Mouse (Mus musculus): ENCODE results near the gene Ndufaf1.
"Not testable (repeated sequence)": the region's sequence is repeated elsewhere in the genome, so short reads cannot be mapped to it uniquely, and the experiment has no call there.

Gene Ndufaf1

DNA sequence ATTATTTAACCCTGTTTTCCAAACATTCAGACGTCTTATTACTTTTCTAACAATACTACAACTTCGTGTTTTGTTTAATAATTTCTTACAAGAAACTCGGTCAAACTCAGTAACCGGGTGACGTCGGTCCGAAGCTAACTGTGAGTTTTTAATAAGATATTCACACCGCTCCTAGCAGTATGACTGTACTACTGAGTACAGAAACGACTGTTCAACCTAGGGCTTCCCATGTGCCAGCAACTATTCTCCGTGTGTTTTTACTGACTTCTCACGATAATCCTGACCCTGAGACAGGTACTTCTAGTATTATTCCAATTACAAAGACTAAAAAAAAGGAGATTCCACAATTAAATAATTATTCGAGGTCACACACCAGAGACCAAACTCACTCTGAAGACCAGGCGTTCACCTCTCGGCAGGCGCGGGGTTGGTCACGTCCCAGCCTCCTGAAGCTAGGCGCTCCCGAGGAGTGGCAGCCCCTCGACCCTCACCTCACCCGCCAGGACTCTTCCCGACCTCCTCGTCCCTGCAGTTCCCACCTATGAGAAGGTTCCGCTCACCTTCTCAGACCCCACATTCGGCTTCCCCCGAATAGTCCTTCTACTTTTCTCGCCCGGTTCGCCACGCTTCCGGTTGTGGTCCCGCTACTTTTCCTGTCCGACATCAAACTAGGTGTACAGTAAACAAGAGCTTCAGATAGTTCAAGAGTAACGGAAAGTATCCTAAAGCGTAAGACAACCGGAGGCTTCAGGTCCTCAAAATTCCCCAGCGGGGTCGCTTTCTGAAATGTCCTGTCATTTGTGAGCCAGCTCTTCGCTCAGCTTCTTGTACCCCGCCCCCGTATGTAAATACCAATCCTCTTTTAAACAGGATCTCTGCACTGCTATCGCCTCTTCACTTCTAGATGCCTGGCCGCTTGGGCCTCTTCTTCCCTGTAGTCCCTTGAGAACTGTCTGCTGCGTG lies at the start of gene Ndufaf1:
Gene Ndufaf1, minus strand, starts transcription at position 608 of the 963 bp plus-strand sequence.
- peak; percentile 77 for DNase-seq

DNA sequence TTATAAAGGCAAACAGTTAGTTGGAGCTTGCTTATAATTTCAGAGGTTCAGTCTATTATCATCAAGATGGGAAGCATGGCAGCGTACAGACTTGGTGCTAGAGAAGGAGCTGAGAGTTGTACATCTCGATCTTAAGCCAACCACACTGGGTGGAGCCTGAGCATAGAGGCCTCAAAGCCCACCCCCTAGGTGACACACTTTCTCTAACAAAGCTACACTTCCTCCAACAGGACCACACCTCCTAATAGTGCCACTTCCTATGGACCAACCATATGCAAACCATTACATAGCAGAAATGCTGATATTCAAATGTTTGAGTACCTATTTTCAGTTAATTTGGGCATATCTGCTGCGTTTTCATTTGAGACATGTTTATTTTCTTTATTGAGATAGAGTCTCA lies 47.4 kb upstream of the Ndufaf1 start:
- no peak for DNase-seq

DNA sequence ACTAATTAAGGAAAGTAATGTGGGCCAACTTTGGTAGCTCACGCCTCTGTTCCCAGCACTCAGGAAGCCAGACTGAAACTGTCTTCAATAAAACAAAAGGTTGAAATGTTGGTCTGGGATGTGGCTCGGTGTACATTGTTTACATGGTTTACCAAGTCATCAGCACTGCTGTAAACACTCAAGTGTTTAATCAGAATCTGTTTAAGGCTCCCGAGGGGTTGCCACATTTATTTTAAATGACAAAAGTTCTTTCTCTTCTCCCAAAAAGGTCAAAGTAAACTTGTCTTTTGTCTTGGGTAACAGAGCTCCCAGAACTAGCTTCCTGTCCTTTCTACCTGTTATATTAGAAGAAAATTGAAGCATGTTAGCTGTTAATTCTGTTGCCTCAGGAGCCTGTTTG lies 45.0 kb upstream of the Ndufaf1 start:
- DNase-seq = no peak

DNA sequence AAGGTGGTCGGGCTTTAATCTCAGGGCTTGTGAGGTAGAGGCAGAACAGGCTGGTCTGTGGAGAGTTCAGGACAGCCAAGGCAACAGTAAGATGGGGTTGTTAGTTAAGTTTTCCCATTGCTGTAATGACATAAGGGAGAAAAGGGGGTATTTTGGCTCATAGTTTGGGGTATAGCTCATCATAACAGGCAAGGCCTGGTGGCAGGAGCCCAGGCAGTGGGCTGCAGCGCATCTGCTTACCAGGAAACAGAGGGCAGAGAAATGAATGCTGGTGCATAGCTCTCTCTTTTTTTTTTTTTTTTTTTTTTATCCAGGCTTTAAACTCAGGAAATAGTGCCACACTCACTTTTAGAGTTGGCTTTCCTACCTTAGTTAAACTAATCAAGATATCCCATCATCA lies 40.5 kb upstream of the Ndufaf1 start:
- DNase-seq = no peak

DNA sequence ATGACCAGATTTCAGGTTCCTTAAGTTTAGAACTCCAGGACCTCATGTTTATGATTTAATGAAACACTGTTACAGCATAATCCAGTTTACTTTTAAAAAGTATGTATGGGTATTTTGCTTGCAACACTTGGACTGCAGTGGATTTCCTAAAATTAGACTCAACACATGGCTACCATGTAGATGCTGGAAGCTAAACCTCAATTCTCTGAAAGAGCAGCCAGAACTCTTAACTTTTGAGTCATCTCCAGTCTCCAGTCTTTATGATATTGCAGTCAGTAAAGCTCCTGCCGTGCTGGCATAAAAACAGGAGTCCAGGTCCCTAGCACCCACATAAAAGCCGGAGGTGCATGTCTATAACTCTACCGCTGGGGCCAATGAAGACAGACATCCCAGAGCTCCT lies 37.3 kb upstream of the Ndufaf1 start:
- no peak for DNase-seq

DNA sequence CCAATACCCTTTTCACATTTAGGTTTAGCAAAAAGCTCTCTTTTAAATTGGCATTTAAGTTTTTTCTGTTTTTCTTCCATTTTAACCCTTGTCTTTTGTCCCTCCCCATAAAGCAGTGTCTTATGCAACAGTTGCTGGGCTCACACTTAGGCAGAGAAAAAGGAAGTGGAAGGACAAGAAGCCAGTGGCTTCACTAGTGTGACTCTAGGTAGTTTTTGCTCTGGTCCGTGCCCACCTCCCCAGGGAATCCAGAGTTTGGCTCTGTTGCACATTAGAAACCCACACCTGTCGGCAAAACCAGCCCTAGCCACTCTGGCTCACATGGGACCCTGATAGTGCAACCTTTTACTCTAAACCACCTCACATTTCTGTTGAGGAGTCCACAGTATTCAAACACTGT lies 35.8 kb upstream of the Ndufaf1 start:
- no peak for DNase-seq

DNA sequence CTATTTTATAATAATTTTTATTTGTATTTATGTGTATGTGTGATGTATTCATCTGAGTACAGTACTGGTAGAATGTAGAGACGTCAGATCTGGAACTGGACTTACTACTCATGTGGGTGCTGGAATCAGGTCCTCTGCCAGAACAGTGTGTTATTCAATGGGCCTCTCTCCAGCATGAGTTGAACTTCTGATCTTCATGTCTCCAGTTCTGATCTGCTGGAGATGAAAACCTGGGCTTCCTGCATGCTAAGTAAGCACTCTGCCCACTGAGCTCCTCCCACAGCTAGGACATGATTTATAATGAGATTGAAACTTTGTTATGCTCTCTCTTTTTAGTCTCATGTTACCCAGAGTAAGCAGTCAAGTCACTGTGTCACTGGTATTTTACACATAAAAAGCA lies 33.5 kb upstream of the Ndufaf1 start:
- no peak for DNase-seq

DNA sequence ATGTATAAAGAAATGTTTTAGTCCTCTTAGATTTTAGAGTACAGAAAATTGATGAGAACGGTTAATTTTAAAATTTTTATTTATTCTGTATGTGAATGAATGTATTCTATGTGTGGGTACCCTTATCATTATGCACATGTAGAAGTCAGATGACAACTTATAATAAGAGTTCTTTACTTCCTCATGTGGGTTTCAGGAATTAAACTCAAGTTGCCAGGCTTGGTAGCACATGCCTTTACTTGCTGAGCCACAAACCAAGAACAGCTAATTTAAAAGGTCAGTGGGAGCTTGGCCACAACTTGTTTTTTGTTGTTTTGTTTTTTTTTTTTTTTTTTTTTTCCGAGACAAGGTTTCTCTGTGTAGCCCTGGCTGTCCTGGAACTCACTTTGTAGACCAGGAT lies 32.2 kb upstream of the Ndufaf1 start:
- DNase-seq = no peak

DNA sequence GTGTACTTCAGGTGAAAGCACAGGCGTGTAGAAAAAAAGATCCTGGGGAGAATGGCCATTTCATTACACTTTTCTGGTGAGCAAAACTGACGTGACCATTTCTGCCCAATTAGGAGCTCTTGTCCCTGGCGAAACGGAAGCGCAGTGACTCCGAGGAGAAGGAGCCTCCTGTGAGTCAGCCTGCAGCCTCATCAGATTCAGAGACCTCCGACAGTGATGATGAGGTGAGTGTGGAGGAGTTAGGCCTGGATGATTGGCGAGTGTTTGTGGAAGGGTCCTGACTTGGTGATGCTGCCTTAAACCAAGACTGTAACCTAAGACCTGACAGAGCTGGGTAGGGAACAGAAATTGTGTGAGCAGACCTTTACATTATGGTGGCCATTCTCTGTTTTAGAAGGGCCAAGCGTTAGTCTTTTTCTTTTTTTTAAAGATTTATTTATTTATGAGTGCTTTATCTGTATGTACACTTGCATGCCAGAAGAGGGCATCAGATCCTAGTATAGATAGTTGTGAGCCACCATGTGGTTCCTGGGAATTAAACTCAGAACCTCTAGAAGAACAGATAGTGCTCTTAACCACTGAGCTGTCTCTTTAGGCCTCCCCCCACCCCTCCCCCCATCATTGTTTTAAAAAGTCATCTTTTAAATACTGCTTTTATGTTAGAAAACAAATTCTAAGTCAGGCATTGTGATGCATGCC lies 29.5 kb upstream of the Ndufaf1 start:
- no peak for DNase-seq

DNA sequence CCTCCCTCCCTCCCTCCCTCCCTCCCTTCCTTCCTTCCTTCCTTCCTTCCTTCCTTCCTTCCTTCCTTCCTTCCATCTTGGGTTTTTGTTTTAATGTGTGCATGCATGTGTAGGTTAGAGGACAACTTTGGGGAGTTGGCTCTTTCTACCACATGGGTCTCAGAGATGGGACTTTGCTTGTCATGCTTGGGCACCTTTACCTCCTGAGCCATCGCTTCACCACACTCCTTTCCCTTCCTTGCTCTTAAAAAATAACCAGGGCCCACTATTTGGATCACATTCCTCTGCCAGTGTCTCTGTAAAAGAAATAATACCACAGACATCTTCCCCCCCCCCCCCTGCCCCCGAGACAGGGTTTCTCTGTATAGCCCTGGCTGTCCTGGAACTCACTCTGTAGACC lies 21.1 kb upstream of the Ndufaf1 start:
- no peak for DNase-seq

DNA sequence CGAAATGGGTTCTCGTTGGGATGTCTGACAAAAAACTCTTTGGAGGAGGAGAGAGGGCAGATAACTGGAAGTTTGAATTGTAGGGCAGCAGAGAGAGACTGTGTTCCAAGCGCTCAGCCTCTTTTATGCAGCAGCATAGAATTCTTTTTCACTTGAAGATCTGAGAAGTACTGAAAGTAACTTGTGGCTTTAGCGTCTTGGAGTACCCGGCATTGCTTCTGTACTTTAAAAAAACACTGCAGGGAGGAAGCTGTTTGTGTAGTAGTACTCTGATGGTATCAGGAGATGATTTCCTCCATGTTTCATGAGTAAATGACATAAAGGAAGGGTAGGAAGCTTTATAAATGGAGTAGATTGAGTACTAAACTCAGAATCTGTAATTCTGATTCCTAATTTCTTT lies 13.2 kb upstream of the Ndufaf1 start:
- DNase-seq = no peak

DNA sequence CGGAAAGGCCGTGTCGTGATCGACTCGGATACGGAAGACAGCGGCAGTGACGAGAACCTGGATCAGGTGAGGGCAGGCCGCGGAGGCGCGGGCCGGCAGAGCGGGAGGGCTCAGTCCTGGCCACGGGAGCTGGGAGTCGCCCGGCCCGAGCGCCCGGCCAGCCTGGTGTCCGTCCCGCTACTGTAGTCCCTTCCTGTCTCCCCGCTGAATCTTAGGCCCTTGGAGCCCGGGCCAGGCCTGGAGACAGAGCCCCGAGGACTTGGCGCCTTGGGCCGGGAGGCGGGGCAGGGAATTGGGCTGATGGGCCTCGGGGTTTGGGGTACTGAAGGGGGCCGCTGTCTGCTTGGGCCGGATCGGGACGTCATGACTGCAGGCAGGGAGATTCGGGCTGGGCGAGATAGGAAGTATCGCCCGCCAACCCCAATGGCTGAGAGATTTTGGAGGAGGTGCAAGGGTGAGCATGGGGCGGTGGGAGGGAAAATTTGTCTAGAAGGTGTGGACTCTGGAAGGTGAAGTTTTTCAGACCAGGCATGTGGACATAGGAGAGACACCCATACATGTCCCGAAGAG lies 12.7 kb upstream of the Ndufaf1 start:
- DNase-seq = no peak

DNA sequence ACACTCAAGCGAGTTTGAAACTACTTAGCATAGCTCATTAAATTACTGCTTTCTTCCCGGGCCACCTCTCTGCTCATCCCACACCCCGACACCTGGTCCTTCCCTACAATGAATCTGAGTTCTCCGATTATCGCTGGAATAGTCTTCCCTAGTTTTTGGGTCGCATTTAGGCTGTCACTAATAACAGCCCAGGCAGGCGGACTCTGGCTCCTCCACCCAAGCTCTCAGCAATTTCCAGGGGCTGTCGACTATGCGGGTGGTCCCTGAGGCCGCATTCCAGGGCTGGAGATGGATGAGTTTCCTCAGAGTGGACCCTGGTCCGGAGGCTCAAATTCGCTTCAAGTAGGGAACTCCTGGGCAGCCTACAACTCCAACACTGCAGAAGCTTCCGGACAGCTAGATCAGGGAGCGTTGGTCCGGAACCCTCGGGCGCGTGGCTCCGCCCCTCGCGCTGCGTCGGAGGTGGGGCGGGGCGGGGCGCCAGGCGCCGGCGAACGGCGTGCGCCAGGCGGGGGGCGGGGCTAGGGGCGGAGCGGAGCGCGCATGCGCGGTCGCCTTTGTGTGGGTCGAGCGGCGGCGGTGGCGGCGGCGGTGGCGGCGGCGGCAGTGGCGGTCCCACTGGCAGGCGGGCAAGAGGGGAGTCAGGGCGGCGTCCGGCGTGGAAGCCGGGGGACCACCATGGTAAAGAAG lies 12.0 kb upstream of the Ndufaf1 start, which contains the start of gene Rtf1:
Gene Rtf1, plus strand, starts transcription at position 544 of the 690 bp plus-strand sequence.
- peak; percentile 93 for DNase-seq

DNA sequence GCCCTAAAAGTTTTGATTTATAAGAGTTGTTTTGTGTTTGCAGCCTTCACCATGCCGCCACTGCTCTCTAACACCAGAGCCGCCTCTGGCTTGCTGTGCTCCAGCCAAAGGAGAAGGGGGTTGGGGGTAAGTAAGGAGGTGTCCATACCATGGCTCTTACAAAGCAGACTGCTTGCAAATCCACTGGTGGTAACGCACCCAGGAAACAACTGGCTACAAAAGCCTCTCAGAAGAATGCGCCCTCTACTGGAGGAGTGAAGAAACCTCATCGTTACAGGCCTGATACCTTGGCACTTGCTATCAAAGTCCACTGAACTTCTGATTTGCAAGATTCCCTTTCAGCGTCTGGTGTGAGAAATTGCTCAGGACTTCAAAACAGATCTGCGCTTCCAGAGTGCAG lies 6.4 kb upstream of the Ndufaf1 start:
- no peak for DNase-seq

DNA sequence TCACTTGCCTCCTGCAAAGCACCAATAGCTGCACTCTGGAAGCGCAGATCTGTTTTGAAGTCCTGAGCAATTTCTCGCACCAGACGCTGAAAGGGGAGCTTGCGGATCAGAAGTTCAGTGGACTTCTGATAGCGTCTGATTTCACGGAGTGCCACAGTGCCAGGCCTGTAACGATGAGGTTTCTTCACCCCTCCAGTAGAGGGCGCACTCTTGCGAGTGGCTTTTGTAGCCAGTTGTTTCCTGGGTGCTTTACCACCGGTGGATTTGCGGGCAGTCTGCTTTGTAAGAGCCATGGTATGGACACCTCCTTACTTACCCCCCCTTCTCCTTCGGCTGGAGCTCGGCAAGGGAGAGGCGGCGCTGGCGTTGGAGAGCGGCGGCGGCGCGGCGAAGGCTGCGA lies 3.1 kb upstream of the Ndufaf1 start:
- DNase-seq = not testable (repeated sequence)

DNA sequence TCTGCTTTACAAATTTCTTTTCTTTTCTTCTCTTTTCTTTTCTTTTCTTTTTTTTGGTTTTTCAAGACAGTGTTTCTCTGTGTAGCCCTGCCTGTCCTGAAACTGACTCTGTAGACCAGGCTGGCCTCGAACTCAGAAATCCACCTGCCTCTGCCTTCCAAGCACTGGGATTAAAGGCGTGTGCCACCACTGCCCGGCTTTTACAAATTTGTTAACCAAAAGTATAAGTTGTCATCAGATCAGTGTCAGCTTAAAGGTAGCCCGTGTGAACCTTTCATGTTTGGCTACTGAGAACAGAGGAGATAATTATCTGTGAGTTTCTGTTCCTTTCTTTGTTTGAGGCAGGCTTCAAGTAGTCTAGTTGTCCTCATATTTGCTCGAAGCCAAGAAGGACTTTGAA lies 18.4 kb downstream of the Ndufaf1 start:
- DNase-seq = no peak

DNA sequence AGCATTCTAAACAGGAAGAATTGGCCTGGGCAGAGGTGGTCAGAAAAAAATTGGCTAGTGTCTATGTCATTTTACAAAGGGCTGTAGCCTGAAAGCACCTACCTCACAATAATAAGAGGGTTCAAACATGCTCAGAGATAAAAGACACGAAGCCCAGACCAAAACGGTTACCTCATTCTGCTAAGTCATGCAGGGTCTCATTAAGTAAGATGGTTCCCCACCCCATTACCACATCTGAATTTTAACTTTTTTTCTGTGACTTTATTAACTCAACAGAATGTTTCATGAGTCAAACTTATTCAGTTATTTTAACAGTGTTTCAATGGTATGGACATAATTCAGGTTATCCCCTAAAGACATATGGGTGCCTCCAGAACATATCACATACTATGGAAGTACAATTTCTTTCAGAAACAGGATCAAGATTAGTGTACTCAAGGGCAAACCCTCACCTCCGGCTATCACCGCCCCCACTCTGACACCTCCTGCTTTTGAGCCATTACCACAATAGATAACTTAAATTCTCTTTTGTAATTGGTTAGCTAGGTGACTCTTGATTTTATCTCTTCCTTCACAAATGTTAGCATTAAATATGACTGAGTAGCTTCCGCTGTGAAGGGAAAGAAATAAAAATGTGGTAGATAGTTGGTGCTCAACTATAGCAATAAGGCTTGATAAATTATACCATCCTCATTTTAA lies 21.3 kb downstream of the Ndufaf1 start:
- no peak for DNase-seq

DNA sequence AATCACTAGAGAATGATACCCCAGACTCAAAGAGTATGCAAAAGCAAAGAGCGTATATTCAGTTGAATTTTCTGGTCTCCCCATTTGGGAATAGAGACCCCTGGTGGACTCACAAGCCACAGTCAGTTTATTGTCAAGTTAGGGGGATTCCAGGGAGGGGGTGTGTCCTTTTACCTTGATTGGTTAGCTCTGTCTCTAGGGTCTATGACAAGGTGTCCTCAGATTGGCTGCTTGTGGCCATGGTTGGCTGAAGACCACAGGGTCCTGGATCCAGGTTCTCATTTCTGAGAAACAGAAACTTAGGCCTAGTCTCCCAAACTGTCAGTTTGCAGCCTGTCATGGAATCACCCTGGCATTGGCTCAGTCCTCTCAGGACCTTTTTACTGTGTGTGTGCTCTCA lies 25.8 kb downstream of the Ndufaf1 start:
- DNase-seq = no peak

DNA sequence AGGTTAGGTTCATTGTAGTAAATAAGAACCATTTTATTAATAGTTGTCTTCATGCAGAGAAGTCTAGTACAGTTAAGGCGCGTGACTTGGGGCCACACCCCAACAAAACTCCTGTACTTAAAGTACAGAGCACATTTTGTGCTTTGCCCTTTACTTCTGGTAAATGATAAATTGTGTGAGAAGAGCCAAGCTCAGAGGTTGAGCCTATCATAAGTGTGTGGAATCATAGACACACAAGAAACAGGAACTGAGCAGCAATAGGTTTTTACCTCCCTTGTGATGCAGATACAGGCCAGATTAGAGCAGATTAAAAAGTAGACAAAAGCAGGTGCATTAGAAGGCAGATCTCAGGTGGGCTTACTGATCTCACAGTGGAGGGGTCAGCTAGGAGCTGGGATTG lies 41.3 kb downstream of the Ndufaf1 start:
- DNase-seq = no peak

DNA sequence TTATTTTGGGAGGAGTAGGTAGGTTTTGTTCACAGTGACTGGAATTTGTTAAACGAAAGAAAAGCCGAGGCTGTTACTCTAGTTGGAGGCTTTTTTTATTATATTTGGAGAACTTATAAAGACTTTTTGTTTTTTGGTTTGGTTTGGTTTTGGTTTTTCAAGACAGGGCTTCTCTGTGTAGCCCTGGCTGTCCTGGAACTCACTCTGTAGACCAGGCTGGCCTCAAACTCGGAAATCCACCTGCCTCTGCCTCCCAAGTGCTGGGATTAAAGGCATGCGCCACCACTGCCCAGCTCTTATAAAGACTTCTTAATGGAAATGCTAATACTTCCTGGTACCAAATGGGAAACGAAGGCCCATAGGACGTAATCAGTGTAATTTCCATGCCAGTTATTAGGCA lies 43.6 kb downstream of the Ndufaf1 start:
- not testable (repeated sequence) for DNase-seq

DNA sequence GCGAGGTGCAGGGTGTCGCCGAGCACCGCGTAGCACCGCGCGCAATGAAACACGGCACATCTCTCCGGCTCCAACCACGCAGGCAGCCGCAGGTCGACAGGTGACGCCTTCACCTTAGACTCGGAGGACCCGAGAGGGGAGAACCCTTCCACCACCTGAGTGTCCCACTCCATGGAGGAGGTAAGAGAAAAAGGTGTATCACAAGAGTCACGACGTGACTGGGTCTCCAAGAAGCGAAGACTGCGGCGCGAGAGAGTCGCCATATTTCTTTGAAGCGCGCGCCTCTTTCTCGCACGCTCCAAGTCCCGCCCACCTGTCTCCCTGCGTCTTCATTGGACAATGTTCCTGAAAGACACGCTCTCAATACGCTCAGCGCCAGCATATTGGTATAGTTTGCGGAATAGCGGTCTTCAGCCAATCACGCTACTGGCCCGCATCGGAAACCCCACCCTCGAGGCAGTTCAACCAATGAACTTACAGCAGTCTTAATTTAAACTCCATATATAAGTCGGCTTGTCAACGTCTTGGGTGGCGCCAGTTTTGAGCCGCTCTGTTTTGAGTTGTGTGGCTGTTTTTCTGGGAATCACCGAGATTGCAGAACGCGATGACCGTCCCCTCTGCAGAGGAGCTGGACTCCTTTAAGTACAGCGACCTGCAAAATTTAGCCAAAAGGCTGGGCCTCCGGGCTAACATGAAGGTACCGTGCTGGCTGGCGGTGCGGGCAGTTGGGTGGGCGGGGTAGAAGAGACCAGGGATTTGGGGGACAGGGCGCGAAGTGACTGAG lies 44.2 kb downstream of the Ndufaf1 start, which contains the start of the genes Nusap1 and Oip5:
Gene Nusap1, plus strand, starts transcription at position 100 of the 784 bp plus-strand sequence.
Gene Oip5, minus strand, starts transcription at position 271 of the 784 bp plus-strand sequence.
- DNase-seq = peak; percentile 85

DNA sequence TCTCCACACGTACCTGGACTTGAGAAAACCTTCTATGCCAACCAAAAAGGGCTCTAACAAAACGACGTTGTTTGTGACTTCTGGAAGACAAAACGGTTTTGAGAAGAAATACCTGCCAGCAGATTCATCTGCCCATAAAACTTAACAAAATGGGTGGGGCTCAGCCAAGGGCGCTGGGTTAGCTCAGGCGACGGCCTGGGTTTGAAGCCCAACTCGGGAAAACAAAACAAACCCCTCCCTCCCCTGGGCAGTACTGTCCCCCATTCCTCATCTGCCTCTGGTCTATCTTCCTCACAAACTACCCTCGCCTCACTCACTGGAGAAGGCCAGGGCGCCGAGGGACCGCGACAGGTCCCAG lies 44.8 kb downstream of the Ndufaf1 start:
- no peak for DNase-seq
